ENCODE assay signal across 24 mouse cellular contexts in the genomic region with DNA sequence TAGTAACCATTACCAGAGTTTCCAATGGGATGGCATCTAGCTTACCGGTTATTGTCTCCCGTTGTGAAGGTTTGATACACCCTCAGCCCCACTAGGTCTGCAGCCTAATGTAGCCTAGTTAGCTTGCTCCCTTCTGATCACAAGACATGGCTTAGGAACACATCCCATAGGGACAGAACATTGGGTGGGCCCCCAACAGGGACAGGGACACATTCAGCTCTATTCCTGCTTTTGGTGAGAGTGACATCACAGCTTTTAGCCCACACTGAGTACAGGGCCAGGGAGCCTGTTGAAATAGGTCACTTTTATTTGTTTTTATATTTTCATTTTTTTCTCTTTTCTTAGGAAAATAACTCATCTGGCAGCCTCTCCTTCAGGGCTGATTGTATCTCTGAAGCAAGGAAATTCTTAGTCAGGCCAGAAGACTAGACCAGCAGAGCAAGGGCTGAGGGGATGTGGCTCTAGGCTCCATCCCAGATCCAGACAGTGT.
"Had no signal": no experiment of that assay in that cellular context is flagged by ENCODE, and none has a peak within 500 bp of the region (broad histone marks: within the 10 kb centered on the region; RNA-seq: fewer than 3 reads in every experiment).

No protein-coding gene starts in this region.

- H3K4me3 ChIP-seq: heart, embryonic 13.5 days; heart, embryonic 15.5 days; hindbrain, embryonic 10.5 days; hindbrain, embryonic 12.5 days; intestine, embryonic 15.5 days; limb, embryonic 13.5 days; limb, embryonic 15.5 days; liver, embryonic 12.5 days had no signal

- H3K27ac ChIP-seq: heart, embryonic 13.5 days; heart, embryonic 15.5 days; hindbrain, embryonic 10.5 days; hindbrain, embryonic 12.5 days; hindbrain, embryonic 14.5 days; intestine, embryonic 15.5 days; limb, embryonic 13.5 days; limb, embryonic 15.5 days; liver, embryonic 12.5 days; liver, embryonic 14.5 days had no signal

- H3K4me1 ChIP-seq: hindbrain, embryonic 10.5 days; hindbrain, embryonic 12.5 days; intestine, embryonic 15.5 days; liver, embryonic 12.5 days had no signal

- ATAC-seq: hindbrain, embryonic 16.5 days; inflammation-experienced regulatory T-cells, adult 6 months; intestine, embryonic 15.5 days; intestine, postnatal 0 days; liver, embryonic 12.5 days had no signal

- H3K27me3 ChIP-seq: heart, embryonic 13.5 days; heart, embryonic 15.5 days; hindbrain, embryonic 12.5 days; intestine, embryonic 15.5 days; limb, embryonic 13.5 days; limb, embryonic 15.5 days; liver, embryonic 12.5 days had no signal

- H3K9me3 ChIP-seq: heart, embryonic 13.5 days; heart, embryonic 15.5 days; hindbrain, embryonic 10.5 days; hindbrain, embryonic 12.5 days; intestine, embryonic 15.5 days; limb, embryonic 13.5 days; limb, embryonic 15.5 days; liver, embryonic 12.5 days had no signal

- H3K4me2 ChIP-seq: heart, embryonic 11.5 days; heart, embryonic 13.5 days; heart, embryonic 15.5 days; hindbrain, embryonic 12.5 days; hindbrain, embryonic 14.5 days; intestine, embryonic 15.5 days; limb, embryonic 13.5 days; limb, embryonic 15.5 days; liver, embryonic 12.5 days had no signal

- DNase-seq: gastrocnemius, postnatal 10 days; gastrocnemius, postnatal 25 days; heart, postnatal 4 days; kidney, adult 18-20 months; kidney, adult 8-10 months; kidney, postnatal 10 days; kidney, postnatal 4 days; layer of hippocampus, adult 9-11 months; layer of hippocampus, postnatal 36 days; left cerebral cortex, postnatal 4 days had no signal

- H3K9ac ChIP-seq: heart, embryonic 13.5 days; heart, embryonic 15.5 days; hindbrain, embryonic 12.5 days; hindbrain, embryonic 14.5 days; intestine, embryonic 15.5 days; limb, embryonic 13.5 days; limb, embryonic 15.5 days; liver, embryonic 12.5 days; liver, embryonic 14.5 days had no signal
